In the genomic region with DNA sequence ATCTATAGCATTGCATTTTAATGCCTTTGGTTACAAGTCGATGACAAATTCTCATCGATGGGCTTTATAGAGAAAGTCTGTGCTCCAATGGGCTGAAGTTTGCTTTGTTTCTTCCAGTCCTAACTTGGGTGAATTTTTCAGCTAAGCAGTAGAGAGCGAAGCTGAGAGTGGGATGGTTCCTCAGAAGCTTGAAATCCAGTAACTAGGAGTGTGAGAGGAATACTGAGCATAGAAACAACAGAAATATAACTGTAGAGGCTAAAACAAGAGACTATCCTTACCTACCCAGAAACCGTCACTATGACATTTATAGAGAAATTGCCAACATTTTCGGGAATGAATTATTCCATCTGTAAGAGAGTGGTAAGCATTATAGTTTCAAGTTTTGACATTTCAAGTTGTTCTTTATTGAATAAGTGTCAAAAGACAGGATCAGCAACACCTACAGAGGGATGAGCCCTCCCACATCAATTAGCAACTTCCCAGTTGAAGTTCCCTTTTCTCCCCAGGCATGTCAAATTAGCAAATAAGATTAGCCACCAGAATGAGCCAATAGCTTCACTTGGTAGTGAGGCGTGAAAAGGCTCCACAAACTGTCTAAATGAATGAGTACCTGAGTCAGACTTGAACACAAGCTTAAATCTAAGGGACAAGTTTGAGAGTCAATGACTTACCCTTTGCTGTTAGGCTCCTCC, we compare ENCODE assay signal across 29 mouse cellular contexts.
"Had no signal": no experiment of that assay in that cellular context is flagged by ENCODE, and none has a peak within 500 bp of the region (broad histone marks: within the 10 kb centered on the region; RNA-seq: fewer than 3 reads in every experiment).

No protein-coding gene starts in this region.

- ATAC-seq: forebrain, embryonic 13.5 days; forebrain, embryonic 14.5 days; forebrain, embryonic 15.5 days; forebrain, embryonic 16.5 days; forebrain, postnatal 0 days had no signal

- DNase-seq: cerebellum, adult 2 months; cerebellum, adult 8-10 months; cerebellum, adult 9-10 months; cerebellum, postnatal 10 days; cerebellum, postnatal 14 days; cerebellum, postnatal 25 days; cerebellum, postnatal 36 days; embryo, embryonic 11 days; forebrain, postnatal 0 days; gastrocnemius, adult 2 months; gastrocnemius, postnatal 10 days; gastrocnemius, postnatal 14 days; gastrocnemius, postnatal 25 days; gastrocnemius, postnatal 36 days; heart, adult 11 months; heart, adult 18-20 months; heart, adult 2 months had no signal

- H3K36me3 ChIP-seq: embryonic facial prominence, embryonic 10.5 days; embryonic facial prominence, embryonic 12.5 days; embryonic facial prominence, embryonic 13.5 days; embryonic facial prominence, embryonic 15.5 days; forebrain, embryonic 10.5 days; forebrain, embryonic 12.5 days; forebrain, embryonic 15.5 days; heart, embryonic 10.5 days had no signal

- H3K9me3 ChIP-seq: embryonic facial prominence, embryonic 10.5 days; embryonic facial prominence, embryonic 12.5 days; embryonic facial prominence, embryonic 13.5 days; embryonic facial prominence, embryonic 15.5 days; forebrain, embryonic 10.5 days; forebrain, embryonic 12.5 days; forebrain, embryonic 13.5 days; forebrain, embryonic 15.5 days; heart, embryonic 10.5 days had no signal

- H3K4me3 ChIP-seq: embryonic facial prominence, embryonic 10.5 days; embryonic facial prominence, embryonic 12.5 days; embryonic facial prominence, embryonic 13.5 days; embryonic facial prominence, embryonic 15.5 days; erythroblast, embryonic 14.5 days; forebrain, embryonic 10.5 days; forebrain, embryonic 12.5 days; forebrain, embryonic 13.5 days; forebrain, embryonic 15.5 days; gastrocnemius, adult 2 months; heart, adult 2 months; heart, embryonic 10.5 days had no signal

- H3K4me1 ChIP-seq: embryonic facial prominence, embryonic 10.5 days; embryonic facial prominence, embryonic 12.5 days; embryonic facial prominence, embryonic 13.5 days; embryonic facial prominence, embryonic 15.5 days; forebrain, embryonic 12.5 days; forebrain, embryonic 13.5 days; forebrain, embryonic 15.5 days; heart, embryonic 10.5 days had no signal

- H3K9ac ChIP-seq: embryonic facial prominence, embryonic 12.5 days; embryonic facial prominence, embryonic 13.5 days; embryonic facial prominence, embryonic 15.5 days; forebrain, embryonic 12.5 days; forebrain, embryonic 13.5 days; forebrain, embryonic 15.5 days; forebrain, postnatal 0 days had no signal

- H3K27ac ChIP-seq: embryonic facial prominence, embryonic 10.5 days; embryonic facial prominence, embryonic 12.5 days; embryonic facial prominence, embryonic 13.5 days; embryonic facial prominence, embryonic 15.5 days; forebrain, embryonic 10.5 days; forebrain, embryonic 12.5 days; forebrain, embryonic 13.5 days; forebrain, embryonic 15.5 days; gastrocnemius, adult 2 months; heart, adult 2 months; heart, embryonic 10.5 days had no signal

- H3K27me3 ChIP-seq: embryonic facial prominence, embryonic 12.5 days; embryonic facial prominence, embryonic 13.5 days; embryonic facial prominence, embryonic 15.5 days; forebrain, embryonic 12.5 days; forebrain, embryonic 13.5 days; forebrain, embryonic 15.5 days had no signal

- H3K4me2 ChIP-seq: embryonic facial prominence, embryonic 12.5 days; embryonic facial prominence, embryonic 13.5 days; embryonic facial prominence, embryonic 15.5 days; forebrain, embryonic 12.5 days; forebrain, embryonic 13.5 days; forebrain, embryonic 15.5 days had no signal
